Mouse (Mus musculus) MEL (cell line): Measurements from ENCODE around the gene Pptc7. TPM values are rescaled to one million over a fixed set of nuclear protein-coding genes. Genes with fewer than 3 reads are reported as not detected.
A peak's percentile ranks its signal among the peaks of the same experiment; 100 is the strongest.

Source experiments
- DNase-seq: peaks from one replicate; pipeline ENCODE4 v3.0.0; 2011; ENCODE audit warnings: low read depth, low spot score
- H3K27ac ChIP-seq: 2 replicates; pipeline ENCODE4 v1.5.1; 2012; ENCODE audit warnings: low read depth, mild to moderate bottlenecking, control low read depth, low read length, moderate library complexity; ENCODE audit not compliant: control insufficient read depth
- H3K27me3 ChIP-seq, 2 experiments: fragments of 150-350 bp in 1 of 2; sonication (generic) in 1 of 2; 2 replicates each; pipeline ENCODE4 v1.6.1; 2012; ENCODE audit warnings: low read length in 2 of 2, mild to moderate bottlenecking in 2 of 2, improper control_type of control experiment in 1 of 2, moderate library complexity in 1 of 2; ENCODE audit not compliant: insufficient read depth in 2 of 2, control insufficient read depth in 1 of 2
- H3K36me3 ChIP-seq, 2 experiments: 2 replicates each; pipeline ENCODE4 v1.6.1; 2012 to 2014; ENCODE audit warnings: low read length in 2 of 2, improper control_type of control experiment in 1 of 2, inconsistent platforms in 1 of 2, mild to moderate bottlenecking in 1 of 2; ENCODE audit not compliant: insufficient read depth in 2 of 2, control insufficient read depth in 1 of 2
- H3K4me1 ChIP-seq, 2 experiments: fragments of 150-350 bp in 1 of 2; sonication (generic) in 1 of 2; 2 replicates each; pipeline ENCODE4 v1.6.1; 2012; ENCODE audit warnings: low read length in 2 of 2, improper control_type of control experiment in 1 of 2, mild to moderate bottlenecking in 1 of 2; ENCODE audit not compliant: insufficient read depth in 2 of 2, control insufficient read depth in 1 of 2
- H3K4me3 ChIP-seq, 2 experiments: fragments of 150-350 bp in 1 of 2; sonication (generic) in 1 of 2; 2 replicates each; pipeline ENCODE4 v1.5.1; 2012; ENCODE audit warnings: low read depth in 2 of 2, low read length in 2 of 2, mild to moderate bottlenecking in 2 of 2, moderate library complexity in 2 of 2, control low read depth in 1 of 2, improper control_type of control experiment in 1 of 2; ENCODE audit not compliant: control insufficient read depth in 1 of 2, insufficient read depth in 1 of 2
- H3K79me2 ChIP-seq: 2 replicates; pipeline ENCODE4 v1.6.1; 2012; ENCODE audit warnings: mild to moderate bottlenecking, low read length, moderate library complexity; ENCODE audit not compliant: control insufficient read depth, poor library complexity, insufficient read depth
- H3K9ac ChIP-seq: 2 replicates; pipeline ENCODE4 v1.6.1; 2012; ENCODE audit warnings: low read depth, mild to moderate bottlenecking, control low read depth, low read length, moderate library complexity; ENCODE audit not compliant: control insufficient read depth, poor library complexity, severe bottlenecking
- H3K9me3 ChIP-seq: fragments of 150-350 bp; sonication (generic); replicated peaks from 2 replicates; pipeline ENCODE4 v1.6.1; 2012; ENCODE audit warnings: mild to moderate bottlenecking, low read length, improper control_type of control experiment, moderate library complexity; ENCODE audit not compliant: insufficient read depth
- CHD2 ChIP-seq: IDR thresholded peaks from 2 replicates; pipeline ENCODE4 v1.6.1; 2011; ENCODE audit warnings: low read length, improper control_type of control experiment
- CTCF ChIP-seq, 3 experiments: IDR thresholded peaks in 2 of 3; conservative IDR thresholded peaks in 1 of 3; 2 replicates each; pipeline ENCODE4 v1.5.1; 2011 to 2012; ENCODE audit warnings: low read length in 3 of 3, low read depth in 2 of 3, mild to moderate bottlenecking in 2 of 3, improper control_type of control experiment in 1 of 3, inconsistent platforms in 1 of 3, mixed read lengths in 1 of 3, moderate library complexity in 1 of 3; ENCODE audit not compliant: control insufficient read depth in 1 of 3, insufficient read depth in 1 of 3, poor library complexity in 1 of 3, severe bottlenecking in 1 of 3
- ELF1 ChIP-seq: IDR thresholded peaks from 2 replicates; pipeline ENCODE4 v1.6.1; 2014; ENCODE audit warnings: low read depth, mild to moderate bottlenecking, inconsistent platforms, low read length, improper control_type of control experiment, moderate library complexity
- EP300 ChIP-seq, 2 experiments: IDR thresholded peaks; 2 replicates each; pipeline ENCODE4 v1.6.1; 2011; ENCODE audit warnings: improper control_type of control experiment in 2 of 2, low read length in 2 of 2, low read depth in 1 of 2, mild to moderate bottlenecking in 1 of 2
- ETS1 ChIP-seq: IDR thresholded peaks from 2 replicates; pipeline ENCODE4 v1.6.1; 2012; ENCODE audit warnings: low read depth, mild to moderate bottlenecking, inconsistent platforms, low read length, improper control_type of control experiment, moderate library complexity
- GATA1 ChIP-seq: IDR thresholded peaks from 2 replicates; pipeline ENCODE4 v1.6.1; 2011; ENCODE audit warnings: low read depth, low read length, improper control_type of control experiment
- HCFC1 ChIP-seq: IDR thresholded peaks from 2 replicates; pipeline ENCODE4 v1.6.1; 2012; ENCODE audit warnings: low read depth, mild to moderate bottlenecking, inconsistent platforms, low read length, improper control_type of control experiment, moderate library complexity
- MYC ChIP-seq: IDR thresholded peaks from 2 replicates; pipeline ENCODE4 v1.6.1; 2011; ENCODE audit warnings: low read depth, mild to moderate bottlenecking, low read length, improper control_type of control experiment, moderate library complexity
- POLR2AphosphoS2 ChIP-seq: IDR thresholded peaks from 2 replicates; pipeline ENCODE4 v1.6.1; 2011; ENCODE audit warnings: low read length, improper control_type of control experiment
- RAD21 ChIP-seq: IDR thresholded peaks from 2 replicates; pipeline ENCODE4 v1.6.1; 2011; ENCODE audit warnings: mild to moderate bottlenecking, low read depth, low read length, improper control_type of control experiment
- SMC3 ChIP-seq: IDR thresholded peaks from 2 replicates; pipeline ENCODE4 v1.6.1; 2011; ENCODE audit warnings: low read depth, low read length, improper control_type of control experiment
- polyA plus RNA-seq, 2 experiments: library from polyadenylated mRNA; stranded (reverse) in 1 of 2; unstranded in 1 of 2; fragments of >175 nt in 1 of 2; fragments of >200 nt in 1 of 2; gene quantifications; 2 replicates each; pipeline versions ENCODE4 v1.2.1 to v1.2.4; 2012; ENCODE audit warnings: low replicate concordance in 2 of 2, low read depth in 1 of 2; ENCODE audit not compliant: insufficient read length in 2 of 2, insufficient read depth in 1 of 2, missing spikeins in 1 of 2
- total RNA-seq: library from RNA; depleted of rRNA; stranded (reverse); fragments of 300-350 nt; gene quantifications from 2 replicates; pipeline ENCODE4 v1.2.3, GENCODE M21; 2012

The Pptc7 gene
- total and polyA plus RNA-seq, 3 experiments, result 17.3 to 22.3 TPM; not detected in 1

DNA sequence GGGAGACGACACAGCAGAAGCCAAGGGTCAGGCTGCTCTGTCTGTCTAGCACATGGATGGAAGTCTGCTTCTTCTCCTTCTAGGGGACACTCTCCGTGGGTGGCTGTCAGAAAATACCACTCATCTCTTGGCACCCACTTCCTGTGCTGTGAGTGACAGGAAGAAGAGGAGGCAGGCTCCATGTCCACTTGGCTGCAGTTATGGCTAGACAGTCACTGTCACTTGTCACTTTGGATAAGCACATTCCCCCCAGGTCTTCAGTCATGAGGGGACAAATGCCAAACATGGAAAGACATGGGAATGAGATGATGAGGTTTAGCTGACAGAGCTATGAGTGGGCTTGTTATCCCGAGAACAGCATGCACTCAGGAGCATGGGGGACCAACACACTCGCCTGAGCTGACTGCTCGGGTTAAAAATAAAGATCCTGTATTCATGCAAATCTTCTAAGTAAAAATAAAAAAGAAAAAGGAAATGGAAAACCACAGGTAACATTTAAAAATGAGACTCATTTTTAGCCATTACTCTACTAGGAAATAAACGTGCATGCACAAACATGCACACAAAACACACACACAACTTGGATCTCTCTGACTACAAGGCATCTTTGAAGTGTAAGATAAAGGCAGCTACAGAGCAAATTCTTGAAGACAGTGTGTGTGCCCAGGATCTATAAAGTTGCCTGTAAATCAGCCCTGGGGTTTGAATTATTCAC lies 26.0 kb upstream of the Pptc7 start:
- no peak for DNase-seq
- TF ChIP-seq MYC (no peak), ELF1 (no peak), ETS1 (no peak), EP300 (IDR thresholded peaks at IDR 0.05; ENCODE audit: low read depth in 1 of 2, low read length in 2 of 2) (no peak)
- Histone ChIP-seq H3K79me2 (no peaks in the 10 kb centered on the region), H3K4me3 (no peak overlapping the region), H3K27ac (no peak overlapping the region), H3K27me3 (no peaks in the 10 kb centered on the region), H3K36me3 (peaks cover 0 to 10% of the 10 kb centered on the region in 2 experiments; a peak in 3 of 4 replicates), H3K9ac (no peak overlapping the region), H3K9me3 (no peaks in the 10 kb centered on the region), H3K4me1 (peaks cover 2 to 8% of the 10 kb centered on the region in 2 experiments; a peak in 3 of 4 replicates)

DNA sequence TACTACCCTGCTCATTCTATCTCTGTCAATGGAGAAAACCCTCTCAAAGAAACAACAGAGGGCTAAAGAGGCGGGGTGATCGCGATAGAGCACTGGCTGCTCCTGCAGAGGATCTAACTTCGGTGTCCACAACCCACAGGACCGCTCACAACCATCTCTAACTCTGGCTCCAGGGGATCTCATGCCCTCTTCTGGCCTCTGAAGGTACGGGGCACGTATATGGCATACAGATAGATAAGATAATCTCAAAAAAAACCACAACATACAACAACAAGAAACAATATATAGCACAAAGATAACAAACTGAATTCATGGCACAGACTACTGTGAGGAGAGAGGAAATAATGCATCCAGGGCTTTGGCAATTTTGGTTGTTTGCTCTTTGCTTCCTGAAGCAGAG lies 22.1 kb upstream of the Pptc7 start:
- peaks cover 2 to 15% of the 10 kb centered on the region in 2 experiments; a peak in 3 of 4 replicates for H3K4me1 ChIP-seq
- H3K4me3 ChIP-seq, result no peak overlapping the region
- peaks cover 3% of the 10 kb centered on the region; the same call in 1 of the 2 replicates for H3K79me2 ChIP-seq
- no peak overlapping the region for H3K27ac ChIP-seq
- DNase-seq, result no peak
- H3K36me3 ChIP-seq, result peaks cover 0 to 15% of the 10 kb centered on the region in 2 experiments; a peak in 2 of 4 replicates
- H3K9me3 ChIP-seq, result no peaks in the 10 kb centered on the region
- no peak for TF ChIP-seq HCFC1
- TF ChIP-seq POLR2AphosphoS2, result no peak
- TF ChIP-seq EP300 (IDR thresholded peaks at IDR 0.05; ENCODE audit: low read depth in 1 of 2, low read length in 2 of 2), result peak; percentile 39 to 45; a peak in 3 of 4 replicates
- peak; percentile 44; the same call in 1 of the 2 replicates for TF ChIP-seq SMC3
- no peak for TF ChIP-seq CHD2
- peak; percentile 74 for TF ChIP-seq GATA1
- TF ChIP-seq RAD21, result peak; percentile 7; the same call in 1 of the 2 replicates
- TF ChIP-seq CTCF (IDR thresholded peaks at IDR 0.05 in 2 of 3, conservative IDR thresholded peaks at IDR 0.05 in 1 of 3; ENCODE audit: control insufficient read depth in 1 of 3, insufficient read depth in 1 of 3, low read depth in 2 of 3, low read length in 3 of 3, poor library complexity in 1 of 3, severe bottlenecking in 1 of 3), result peak in 2 of 3 experiments; percentile 8 to 35; a peak in 2 of 6 replicates
- no peaks in the 10 kb centered on the region for H3K27me3 ChIP-seq
- H3K9ac ChIP-seq, result no peak overlapping the region
